Mouse (Mus musculus): ENCODE results near the gene Ep400. TPM values are rescaled to one million over a fixed set of nuclear protein-coding genes. Genes with fewer than 3 reads are reported as not detected.
"Not testable (repeated sequence)": the region's sequence is repeated elsewhere in the genome, so short reads cannot be mapped to it uniquely, and the experiment has no call there.

Gene Ep400
- total RNA-seq, 1 experiment from 2014 or later, result 96.4 TPM

DNA sequence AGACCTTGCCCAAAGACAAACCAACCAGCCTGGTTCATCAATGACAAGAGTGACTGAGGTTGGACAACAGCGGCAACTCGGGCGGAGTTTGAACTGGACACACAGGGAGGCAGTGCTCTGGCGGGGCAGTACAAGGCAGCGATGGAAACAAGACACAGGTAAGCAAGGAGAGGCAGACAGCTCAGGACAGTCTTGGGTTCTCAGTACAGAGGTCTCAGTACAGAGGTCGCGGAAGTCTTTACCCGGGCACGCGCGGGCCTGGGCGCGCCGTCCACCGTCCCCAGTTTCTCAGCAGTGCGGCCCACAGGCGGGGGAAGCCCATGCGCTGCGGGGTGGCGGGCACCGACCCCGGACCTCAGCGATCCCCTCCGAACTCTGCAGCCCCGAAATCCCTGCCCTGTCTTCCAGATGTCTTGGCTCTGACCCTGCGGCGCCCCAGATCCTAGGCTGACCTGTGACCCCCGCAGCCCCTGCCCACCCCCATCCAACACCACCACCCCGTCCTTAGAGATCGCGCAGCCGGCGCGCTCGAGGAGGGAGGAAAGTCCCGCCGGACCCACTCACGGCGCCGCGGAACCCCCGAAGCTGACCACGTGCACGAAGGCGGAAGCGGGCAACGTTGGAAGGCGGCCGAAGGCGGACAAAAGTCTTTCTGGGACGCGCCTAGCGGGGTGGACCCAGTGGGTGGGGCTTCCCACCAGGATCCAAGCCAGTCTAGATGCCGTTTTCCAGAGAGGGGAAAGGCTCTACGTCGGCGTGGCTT lies 9.7 kb upstream of the Ep400 start, which contains the start of gene Pus1:
Gene Pus1 (minus strand): TSS at position 662 of the 763 bp plus-strand sequence.
- DNase-seq, result peak; percentile 95

DNA sequence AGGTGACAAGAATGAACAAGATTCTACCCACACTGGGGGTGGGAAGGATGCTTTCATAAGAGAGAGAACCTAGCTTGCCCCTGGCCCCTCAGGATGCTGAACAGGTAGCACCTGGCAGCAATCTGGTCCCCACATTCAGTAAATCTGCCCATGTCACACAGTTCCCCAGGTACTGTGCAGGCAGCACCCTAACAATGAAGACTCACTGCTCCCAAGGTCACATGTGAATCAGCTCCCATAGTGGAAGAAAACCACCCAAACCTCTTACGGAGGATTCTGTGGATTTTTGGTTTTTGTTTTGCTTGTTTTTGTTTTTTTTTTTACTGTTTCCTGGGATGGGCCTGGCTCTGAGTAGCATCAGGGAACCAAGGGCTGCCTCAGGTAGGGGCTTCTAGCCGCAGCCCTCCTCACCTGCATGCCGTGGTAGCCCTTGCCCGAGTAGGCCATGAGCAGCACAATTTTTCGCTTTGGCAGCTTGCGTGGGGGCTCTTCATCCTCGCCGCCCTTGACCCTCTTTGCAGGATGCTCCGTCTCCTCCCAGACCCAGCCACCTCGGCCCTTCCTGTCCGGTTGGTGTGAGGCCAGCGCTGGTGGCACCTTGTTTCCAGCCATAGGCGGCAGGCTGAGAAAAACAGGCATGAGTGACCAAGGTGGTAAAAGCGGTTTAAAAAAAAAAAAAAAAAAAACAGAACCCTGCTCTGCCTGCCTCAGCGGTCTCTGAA lies 8.9 kb upstream of the Ep400 start:
- no peak for DNase-seq

DNA sequence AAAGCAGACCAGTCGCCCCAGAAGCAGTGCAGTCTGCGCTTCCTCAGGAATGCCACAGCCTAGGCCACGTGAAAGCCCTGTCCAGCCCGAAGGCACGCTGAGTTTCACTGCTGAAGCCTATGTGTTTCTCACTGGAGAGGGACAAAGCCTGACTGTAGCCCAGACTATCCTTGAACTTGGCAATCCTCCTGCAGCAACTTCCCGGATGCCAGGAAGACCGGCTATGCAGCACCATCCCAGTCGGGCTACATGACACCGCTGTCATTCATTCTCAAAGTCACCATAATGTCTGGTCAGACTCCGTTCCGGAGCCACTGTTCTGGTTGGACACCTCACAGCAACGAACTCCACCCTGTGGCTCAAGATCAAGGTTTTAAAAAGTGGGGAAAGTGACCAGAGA lies 7.7 kb upstream of the Ep400 start:
- DNase-seq, result no peak

DNA sequence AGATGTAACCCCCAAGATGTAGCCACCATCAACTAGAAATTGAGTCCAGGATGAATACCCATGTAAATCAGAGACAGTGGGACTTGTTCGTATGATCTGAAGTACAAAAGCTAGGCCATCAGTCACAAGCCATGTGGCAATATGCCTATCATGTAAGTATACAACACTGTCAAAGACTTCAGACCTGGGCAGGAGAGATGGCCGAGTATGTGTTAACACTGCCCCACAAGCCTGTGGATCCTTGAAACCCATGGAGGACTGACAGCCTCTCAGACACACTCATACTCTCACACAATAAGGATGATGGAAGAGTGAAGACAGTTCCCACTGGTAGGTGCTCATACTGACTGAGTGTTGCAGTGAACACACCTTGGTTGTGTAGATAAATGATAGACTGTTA lies 5.6 kb upstream of the Ep400 start:
- no peak for DNase-seq

DNA sequence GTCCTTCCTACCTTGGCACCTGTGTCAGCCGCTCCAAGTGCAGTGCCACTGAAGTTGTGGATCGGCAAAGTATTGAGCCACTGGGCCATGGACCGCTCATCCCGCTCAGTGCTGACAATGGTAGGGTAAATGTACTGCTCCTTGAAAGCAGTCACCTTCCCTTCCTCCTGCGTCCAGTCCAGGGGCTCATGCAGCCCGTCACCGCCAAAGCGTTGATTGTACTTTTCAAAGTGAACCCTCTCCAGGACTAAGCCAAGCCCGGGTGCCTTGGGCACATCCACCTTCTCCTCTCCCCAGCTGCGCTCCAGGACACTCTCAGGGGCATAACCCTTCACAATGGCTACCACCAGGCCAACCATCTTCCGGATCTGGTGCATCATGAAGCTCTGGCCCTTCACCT lies 4.0 kb upstream of the Ep400 start:
- DNase-seq, result no peak

- DNase-seq, result not testable (repeated sequence)
Observed at GRCm38 (mm10) chr5:110772945-110773344, 2.4 kb upstream of the Ep400 start.

DNA sequence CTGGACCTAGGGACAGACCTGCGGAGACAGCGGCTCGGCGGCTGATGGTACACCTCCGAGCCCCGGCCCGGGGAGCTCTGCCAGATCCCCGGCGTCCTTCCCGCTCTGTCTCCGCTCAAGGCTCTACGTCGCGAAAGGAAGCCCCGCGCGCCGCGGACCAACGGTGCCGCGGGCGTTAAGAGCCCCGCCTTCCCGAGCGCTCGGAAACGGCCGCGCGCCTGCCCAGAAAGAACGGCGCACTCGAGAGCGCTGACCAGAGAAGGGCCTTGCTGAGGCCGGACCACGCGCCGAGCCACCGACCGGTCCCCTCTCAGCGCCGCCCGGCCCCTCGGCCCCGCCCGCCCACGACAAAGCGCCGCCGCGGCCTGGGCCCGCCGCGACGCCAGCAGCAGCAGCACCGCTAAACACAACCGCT lies 479 bp downstream of the Ep400 start:
- no peak for DNase-seq

DNA sequence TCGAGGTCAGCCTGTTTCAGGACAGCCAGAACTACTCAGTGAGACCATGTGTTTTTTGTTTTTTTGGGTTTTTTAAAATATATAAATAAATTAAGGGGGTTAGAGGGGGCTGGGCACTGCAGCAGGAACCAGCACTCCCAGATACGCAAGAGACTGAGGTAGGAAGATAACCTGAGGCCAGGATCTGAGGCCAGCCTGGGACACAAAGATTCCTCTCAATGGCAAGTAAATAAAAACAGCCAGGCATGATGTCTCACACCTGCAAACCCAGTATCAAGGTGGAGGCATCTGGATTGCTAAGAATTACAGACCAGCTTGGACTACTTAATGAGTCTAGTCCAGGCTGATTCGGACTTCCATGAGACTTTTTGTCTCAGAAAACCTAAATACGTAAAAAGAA lies 1.2 kb downstream of the Ep400 start:
- DNase-seq, result no peak

- DNase-seq, result no peak
Observed at GRCm38 (mm10) chr5:110763890-110764289, 6.6 kb downstream of the Ep400 start.

DNA sequence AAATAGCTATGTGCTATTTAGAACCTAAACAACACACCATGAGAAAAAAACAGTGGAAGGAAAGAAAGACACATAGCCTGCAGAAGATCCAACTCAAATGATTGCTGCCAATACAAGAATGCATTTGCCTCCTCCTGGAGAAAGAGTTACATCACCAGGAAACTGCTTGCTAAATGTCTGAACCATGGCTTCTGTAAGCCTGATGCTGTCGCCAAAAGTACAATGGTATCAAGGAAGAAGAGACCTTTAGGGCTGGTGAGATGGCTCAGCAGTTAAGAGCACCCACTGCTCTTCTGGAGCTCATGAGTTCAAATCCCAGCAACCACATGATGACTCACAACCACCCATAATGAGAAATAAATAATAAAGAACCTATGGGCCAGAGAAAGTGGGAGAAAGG lies 25.5 kb downstream of the Ep400 start:
- no peak for DNase-seq

GRCm38 (mm10) chr5:110739496-110740275 lies 30.8 kb downstream of the Ep400 start:
- no peak for DNase-seq

DNA sequence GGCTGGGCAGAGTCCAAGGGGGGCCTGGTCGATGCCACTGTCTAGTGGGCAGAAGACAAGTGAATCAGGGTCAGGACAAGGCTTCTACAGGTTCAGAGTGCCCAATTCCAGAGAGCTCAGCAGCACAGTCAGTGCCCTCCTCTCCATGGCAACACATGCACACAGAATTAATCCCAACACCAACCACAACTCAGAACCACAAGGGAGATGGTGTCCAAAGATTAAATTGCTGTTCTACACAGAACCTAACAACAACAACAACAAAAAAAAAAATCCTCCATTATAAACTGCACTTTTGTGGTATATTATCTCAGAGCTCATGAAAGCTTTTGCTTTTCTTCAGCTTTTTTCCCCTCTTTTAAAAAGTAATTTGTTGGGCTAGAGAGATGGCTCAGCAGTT lies 34.9 kb downstream of the Ep400 start:
- DNase-seq, result no peak

GRCm38 (mm10) chr5:110733231-110733823 lies 37.2 kb downstream of the Ep400 start:
- DNase-seq, result no peak

DNA sequence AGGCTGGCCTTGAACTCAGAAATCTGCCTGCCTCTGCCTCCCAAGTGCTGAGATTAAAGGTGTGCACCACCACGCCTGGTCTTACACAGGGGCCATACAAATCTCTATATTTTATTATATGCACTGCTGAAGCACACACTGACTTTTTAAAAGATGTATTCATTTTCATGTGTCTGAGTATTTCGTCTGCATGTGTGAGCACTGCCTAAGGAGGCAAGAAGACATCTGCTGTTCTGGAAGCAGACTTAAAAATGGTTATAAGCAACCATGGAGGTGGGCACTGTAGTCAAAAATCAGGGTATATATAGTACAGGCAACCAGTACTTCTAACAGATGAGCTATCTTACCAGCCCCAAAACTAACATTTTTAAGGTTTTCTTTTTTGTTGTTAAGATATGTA lies 39.3 kb downstream of the Ep400 start:
- no peak for DNase-seq

DNA sequence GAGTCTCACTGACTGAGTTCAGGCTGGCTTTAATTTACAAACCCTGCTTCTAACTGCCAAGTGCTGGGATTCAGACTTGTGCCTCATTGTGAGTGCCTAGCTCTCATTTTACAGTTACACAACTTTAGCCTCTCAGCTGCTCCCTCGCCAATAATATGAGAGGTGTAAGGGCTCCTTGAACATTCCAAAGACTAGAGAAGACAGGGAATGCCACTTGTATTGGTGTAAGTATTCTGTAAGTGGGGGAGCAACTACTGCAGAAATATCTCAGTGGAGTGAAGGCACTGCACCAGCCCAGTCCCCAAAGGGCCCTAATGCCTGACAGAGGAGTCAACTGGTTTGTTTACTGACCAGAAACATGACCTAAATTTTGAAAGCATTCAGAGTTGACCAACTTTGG lies 42.7 kb downstream of the Ep400 start:
- DNase-seq, result no peak

- no peak for DNase-seq
Observed at GRCm38 (mm10) chr5:110723543-110723942, 47.0 kb downstream of the Ep400 start.

DNA sequence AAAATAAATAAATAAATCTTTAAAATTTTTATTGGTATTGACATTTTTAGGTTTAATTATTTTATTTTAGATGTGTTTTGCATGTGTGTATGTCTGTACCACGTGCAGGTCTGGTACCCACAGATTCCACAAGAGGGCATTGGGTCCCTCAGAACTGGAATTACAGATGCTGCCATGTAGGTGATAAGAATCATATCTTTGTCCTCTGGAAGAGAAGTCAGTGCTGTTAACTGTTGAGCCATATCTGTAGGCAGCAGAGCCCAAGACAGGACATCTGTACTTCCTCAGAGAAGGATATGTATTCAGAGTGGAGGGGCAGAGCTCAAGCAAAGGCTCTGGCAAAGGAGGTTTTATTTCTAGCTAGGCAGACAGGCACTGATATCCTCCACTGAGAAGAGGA lies 49.1 kb downstream of the Ep400 start:
- DNase-seq, result not testable (repeated sequence)

DNA sequence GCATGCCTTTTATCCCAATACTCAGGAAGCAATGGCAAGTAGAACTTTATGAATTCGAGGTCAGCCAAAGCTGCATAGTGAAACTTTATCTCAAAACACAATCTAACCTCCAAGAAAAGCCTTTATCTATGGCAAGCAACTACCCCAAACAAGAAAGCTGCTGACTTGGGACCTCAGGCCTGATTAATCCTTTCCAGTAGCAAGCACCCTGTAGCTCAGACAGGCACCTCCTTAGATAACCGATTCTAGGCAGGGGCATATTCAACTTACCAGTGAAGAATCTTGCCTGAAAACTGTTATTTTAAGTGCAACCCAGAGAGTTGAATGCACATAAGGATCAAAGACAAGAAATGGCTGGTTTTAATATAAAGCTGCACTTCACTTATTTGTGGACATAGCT lies 59.1 kb downstream of the Ep400 start:
- no peak for DNase-seq

DNA sequence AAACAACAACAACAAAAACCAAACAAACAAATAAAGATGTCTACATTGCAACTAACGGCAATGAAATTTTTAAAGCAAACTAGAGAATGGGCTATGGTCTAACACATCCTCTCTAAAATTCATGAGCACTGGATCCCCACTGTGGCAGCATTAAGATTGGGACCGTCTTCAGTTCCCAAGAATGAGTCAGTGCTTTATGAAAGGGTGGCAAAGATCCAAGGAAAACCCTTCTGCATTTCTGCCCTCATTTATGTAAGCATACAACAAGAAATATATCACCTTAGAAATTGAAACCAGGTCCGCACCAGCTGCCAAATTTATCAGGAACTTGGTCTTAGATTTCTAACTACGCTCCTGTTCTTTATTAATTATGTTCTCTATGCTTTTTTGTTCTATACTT lies 61.3 kb downstream of the Ep400 start:
- no peak for DNase-seq

- no peak for DNase-seq
Observed at GRCm38 (mm10) chr5:110704004-110704403, 66.5 kb downstream of the Ep400 start.

DNA sequence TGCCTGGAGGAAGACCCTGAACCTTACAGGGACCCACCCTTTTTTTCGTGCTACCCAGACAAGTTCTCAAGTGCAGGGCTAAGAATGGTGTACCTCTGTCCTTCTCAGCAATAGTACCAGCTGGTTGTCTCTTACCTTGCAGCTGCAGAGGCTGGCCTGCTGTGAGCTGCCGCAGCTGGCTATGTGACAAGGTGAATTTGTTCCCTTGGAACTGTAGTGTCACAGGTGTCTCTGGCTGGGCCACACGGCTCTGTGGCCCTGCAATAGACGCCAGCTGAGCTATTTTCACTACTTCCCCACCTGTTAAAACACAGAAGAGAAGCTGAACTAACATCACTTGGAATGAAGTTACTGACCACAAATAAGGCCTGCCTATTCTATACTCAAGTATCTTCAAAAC lies 71.9 kb downstream of the Ep400 start:
- no peak for DNase-seq

GRCm38 (mm10) chr5:110682041-110682440 lies 88.5 kb downstream of the Ep400 start:
- DNase-seq, result no peak
